Mouse (Mus musculus) layer of hippocampus, adult 2 months (tissue): ENCODE results near the gene Pigyl. TPM values are rescaled to one million over a fixed set of nuclear protein-coding genes. Genes with fewer than 3 reads are reported as not detected.
"Not testable (repeated sequence)": the region's sequence is repeated elsewhere in the genome, so short reads cannot be mapped to it uniquely, and the experiment has no call there.

Source experiments
- DNase-seq, 2 experiments: peaks; one replicate each; pipeline ENCODE4 v3.0.0; 2022; ENCODE audit warnings: low spot score in 2 of 2
- H3K27ac ChIP-seq: fragments of 200-600 bp; 2 replicates; pipeline ENCODE4 v1.8.1; 2022
- H3K4me3 ChIP-seq: fragments of 200-600 bp; 2 replicates; pipeline ENCODE4 v1.8.1; 2022; ENCODE audit warnings: mild to moderate bottlenecking
- CTCF ChIP-seq: fragments of 200-600 bp; conservative IDR thresholded peaks from 2 replicates; pipeline ENCODE4 v1.8.1; 2022; ENCODE audit warnings: antibody characterized with exemption, mild to moderate bottlenecking, moderate library complexity
- total RNA-seq, 2 experiments: library from RNA; stranded (reverse); gene quantifications; 2 replicates each; pipeline ENCODE4 v1.2.3; 2021

Pigyl gene
- total RNA-seq, 2 experiments from 2014 or later = 49.0 to 50.5 TPM

GRCm38 (mm10) chr9:22149426-22150248 is 7.0 kb upstream of the Pigyl start:
- no peak for DNase-seq
- H3K27ac ChIP-seq = no peak overlapping the region
- no peak for TF ChIP-seq CTCF
- H3K4me3 ChIP-seq = no peak overlapping the region

DNA sequence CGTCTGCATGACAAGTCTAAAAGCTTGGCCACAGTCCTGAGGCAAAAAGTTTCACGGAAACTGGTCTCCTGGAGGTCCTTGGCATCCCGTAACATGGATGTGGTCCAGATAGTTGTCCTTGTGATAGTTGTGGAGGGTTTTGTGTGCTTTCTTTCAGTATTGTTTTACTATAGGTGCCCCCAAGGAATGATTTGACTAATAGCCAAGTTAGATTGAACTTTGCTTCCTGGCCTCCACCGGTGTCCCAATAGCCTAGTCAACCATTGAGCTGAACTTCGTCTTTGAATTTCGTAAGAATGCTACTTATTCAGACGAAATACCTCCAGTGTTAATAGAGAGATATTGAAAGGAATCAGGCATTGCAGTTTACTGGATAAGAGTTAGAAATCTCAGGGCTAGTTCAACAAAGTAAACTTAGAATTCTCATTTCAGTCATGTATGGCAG is 6.4 kb upstream of the Pigyl start:
- not testable (repeated sequence) for H3K27ac ChIP-seq, H3K4me3 ChIP-seq, DNase-seq

DNA sequence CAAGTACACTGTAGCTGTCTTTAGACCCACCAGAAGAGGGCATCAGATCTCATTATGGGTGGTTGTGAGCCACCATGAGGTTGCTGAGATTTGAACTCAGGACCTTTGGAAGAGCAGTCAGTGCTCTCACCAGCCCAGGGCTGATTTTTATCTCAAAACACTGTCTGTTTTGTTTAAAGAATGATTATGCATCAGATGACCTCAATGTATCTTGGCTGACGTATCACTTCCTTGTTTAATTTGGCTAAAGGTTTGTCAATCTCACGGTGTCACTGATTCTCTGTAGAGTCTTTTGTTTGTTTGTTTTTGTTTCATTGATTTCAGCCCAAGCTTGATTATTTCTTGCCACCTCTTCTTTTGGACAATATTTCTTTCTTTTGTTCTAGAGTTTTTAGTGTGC is 5.7 kb upstream of the Pigyl start:
- Histone ChIP-seq H3K27ac (no peak overlapping the region), H3K4me3 (no peak overlapping the region)
- TF ChIP-seq CTCF = peak; percentile 20
- DNase-seq = no peak

DNA sequence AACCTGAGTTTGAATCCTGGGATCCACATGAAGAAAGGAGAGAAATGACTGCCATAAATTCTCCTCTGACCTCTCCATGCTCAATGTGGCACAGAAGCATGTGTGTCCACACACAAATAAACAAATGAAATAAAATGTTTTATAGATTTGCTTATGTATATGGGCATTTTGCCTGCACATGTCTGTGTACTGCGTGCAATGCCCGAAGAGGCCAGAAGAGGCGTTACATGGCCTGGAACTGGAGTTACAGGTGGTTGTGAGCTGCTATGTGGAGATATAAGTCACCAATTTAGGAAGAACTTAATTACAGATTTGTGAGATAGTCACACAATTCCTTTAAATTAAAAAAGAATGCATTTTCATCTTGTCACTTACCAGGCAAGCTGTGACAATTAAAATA is 2.8 kb upstream of the Pigyl start:
- TF ChIP-seq CTCF = peak; percentile 22; the same call in 1 of the 2 replicates

GRCm38 (mm10) chr9:22155614-22156013 is 1.0 kb upstream of the Pigyl start:
- H3K27ac ChIP-seq = no peak overlapping the region
- peak; percentile 65 to 70 for DNase-seq
- H3K4me3 ChIP-seq = no peak overlapping the region
- peak; percentile 96 for TF ChIP-seq CTCF

More for the DNA sequence above, 2.8 kb upstream of the Pigyl start:
- Histone ChIP-seq H3K4me3 (no peak overlapping the region), H3K27ac (no peak overlapping the region)
- no peak for DNase-seq

- H3K27ac ChIP-seq = peak overlapping the region; percentile 98
- DNase-seq = no peak
- H3K4me3 ChIP-seq = peak overlapping the region; percentile 75
- no peak for TF ChIP-seq CTCF
Observed at GRCm38 (mm10) chr9:22157516-22158265, 1.0 kb downstream of the Pigyl start.

- TF ChIP-seq CTCF = no peak
- Histone ChIP-seq H3K4me3 (no peak overlapping the region), H3K27ac (no peak overlapping the region)
- DNase-seq = no peak
Observed at GRCm38 (mm10) chr9:22161299-22161698, 4.7 kb downstream of the Pigyl start.

- TF ChIP-seq CTCF = no peak
- Histone ChIP-seq H3K4me3 (no peak overlapping the region), H3K27ac (no peak overlapping the region)
- no peak for DNase-seq
Observed at GRCm38 (mm10) chr9:22162305-22162704, 5.7 kb downstream of the Pigyl start.

GRCm38 (mm10) chr9:22162912-22163311 is 6.3 kb downstream of the Pigyl start:
- Histone ChIP-seq H3K4me3 (no peak overlapping the region), H3K27ac (no peak overlapping the region)
- no peak for DNase-seq
- no peak for TF ChIP-seq CTCF

- Histone ChIP-seq H3K27ac (peak overlapping the region; percentile 86), H3K4me3 (peak overlapping the region; percentile 65)
- TF ChIP-seq CTCF = no peak
- peak; percentile 54 to 56 for DNase-seq
Observed at GRCm38 (mm10) chr9:22164711-22165668, 8.3 kb downstream of the Pigyl start.

- TF ChIP-seq CTCF = no peak
- no peak overlapping the region for H3K27ac ChIP-seq
Observed at GRCm38 (mm10) chr9:22165964-22166363, 9.3 kb downstream of the Pigyl start.

GRCm38 (mm10) chr9:22166686-22167085 is 10.0 kb downstream of the Pigyl start:
- H3K27ac ChIP-seq = no peak overlapping the region
- no peak for DNase-seq
- no peak overlapping the region for H3K4me3 ChIP-seq
- peak; percentile 45 for TF ChIP-seq CTCF

More at GRCm38 (mm10) chr9:22165964-22166363, 9.3 kb downstream of the Pigyl start:
- no peak overlapping the region for H3K4me3 ChIP-seq
- no peak for DNase-seq
